Mouse (Mus musculus) embryonic fibroblast, embryonic 13.5 days (primary cell): ENCODE measurements around the gene Gpr183.

Source experiments
- CTCF ChIP-seq: IDR thresholded peaks from 2 replicates; pipeline ENCODE4 v1.5.1; 2011; ENCODE audit warnings: mild to moderate bottlenecking, control low read depth, low read length, moderate library complexity, borderline replicate concordance; ENCODE audit not compliant: insufficient read depth
- POLR2A ChIP-seq: IDR thresholded peaks from 2 replicates; pipeline ENCODE4 v1.6.1; 2011; ENCODE audit warnings: low read depth, mild to moderate bottlenecking, control low read depth, low read length, moderate library complexity

- no peak for TF ChIP-seq POLR2A
- TF ChIP-seq CTCF: no peak
Observed at GRCm38 (mm10) chr14:121963251-121963941, 1.6 kb downstream of the Gpr183 start.
